Mouse (Mus musculus) cortical plate, adult 2 months (tissue): ENCODE results near the gene Nr2c2ap. TPM values are rescaled to one million over a fixed set of nuclear protein-coding genes. Genes with fewer than 3 reads are reported as not detected.

Experiments used
- H3K27ac ChIP-seq: fragments of 200-500 bp; 2 replicates; pipeline ENCODE4 v1.5.1; 2012; ENCODE audit warnings: low read length, control low read depth, inconsistent platforms; ENCODE audit not compliant: insufficient read depth
- H3K4me1 ChIP-seq: fragments of 200-500 bp; 2 replicates; pipeline ENCODE4 v1.6.1; 2011; ENCODE audit warnings: low read length; ENCODE audit not compliant: control insufficient read depth, insufficient read depth
- H3K4me3 ChIP-seq: fragments of 200-500 bp; 2 replicates; pipeline ENCODE4 v1.5.1; 2011; ENCODE audit warnings: mild to moderate bottlenecking, low read length, control low read depth; ENCODE audit not compliant: insufficient read depth
- CTCF ChIP-seq: fragments of 200-500 bp; IDR thresholded peaks from 2 replicates; pipeline ENCODE4 v1.5.1; 2011; ENCODE audit warnings: mild to moderate bottlenecking, control low read depth, low read length; ENCODE audit not compliant: insufficient read depth; ENCODE audit errors: extremely low read depth
- POLR2A ChIP-seq: fragments of 200-500 bp; IDR thresholded peaks from 2 replicates; pipeline ENCODE4 v1.6.1; 2011; ENCODE audit warnings: mild to moderate bottlenecking, low read length, control low read depth; ENCODE audit not compliant: insufficient read depth; ENCODE audit errors: extremely low read depth
- polyA plus RNA-seq: library from polyadenylated mRNA; depleted of rRNA; stranded (reverse); fragments of >200 nt; gene quantifications from 2 replicates; pipeline ENCODE4 v1.2.3, GENCODE M21; 2012

Nr2c2ap gene
- polyA plus RNA-seq, 1 experiment, result 25.2 TPM

GRCm38 (mm10) chr8:70099276-70099675 is 31.9 kb upstream of the Nr2c2ap start:
- TF ChIP-seq POLR2A (no peak), CTCF (no peak)
- Histone ChIP-seq H3K27ac (peak overlapping the region; percentile 86), H3K4me3 (no peak overlapping the region), H3K4me1 (peaks cover 4% of the 10 kb centered on the region)

- H3K27ac ChIP-seq, result peak overlapping the region; percentile 61
- H3K4me1 ChIP-seq, result peaks cover 4% of the 10 kb centered on the region
- no peak for TF ChIP-seq CTCF
- H3K4me3 ChIP-seq, result no peak overlapping the region
Measured at GRCm38 (mm10) chr8:70100241-70100640, 30.9 kb upstream of the Nr2c2ap start.

GRCm38 (mm10) chr8:70104506-70104905 is 26.6 kb upstream of the Nr2c2ap start:
- no peak overlapping the region for H3K27ac ChIP-seq
- TF ChIP-seq POLR2A (no peak), CTCF (peak; percentile 51)
- no peak overlapping the region for H3K4me3 ChIP-seq
- peaks cover 4% of the 10 kb centered on the region for H3K4me1 ChIP-seq

- Histone ChIP-seq H3K27ac (no peak overlapping the region), H3K4me3 (no peak overlapping the region), H3K4me1 (peaks cover 5% of the 10 kb centered on the region)
- TF ChIP-seq POLR2A (no peak), CTCF (no peak)
Measured at GRCm38 (mm10) chr8:70104922-70105321, 26.2 kb upstream of the Nr2c2ap start.

- Histone ChIP-seq H3K27ac (no peak overlapping the region), H3K4me3 (no peak overlapping the region), H3K4me1 (peaks cover 12% of the 10 kb centered on the region)
- TF ChIP-seq POLR2A, result no peak
- no peak for TF ChIP-seq CTCF
Measured at GRCm38 (mm10) chr8:70110451-70110850, 20.7 kb upstream of the Nr2c2ap start.

- Histone ChIP-seq H3K27ac (no peak overlapping the region), H3K4me1 (peaks cover 12% of the 10 kb centered on the region), H3K4me3 (no peak overlapping the region)
- TF ChIP-seq POLR2A (no peak), CTCF (no peak)
Measured at GRCm38 (mm10) chr8:70111192-70111795, 19.8 kb upstream of the Nr2c2ap start.

GRCm38 (mm10) chr8:70112401-70113016 is 18.6 kb upstream of the Nr2c2ap start:
- H3K4me3 ChIP-seq, result no peak overlapping the region
- H3K4me1 ChIP-seq, result peaks cover 21% of the 10 kb centered on the region
- H3K27ac ChIP-seq, result no peak overlapping the region; the same call in 1 of the 2 replicates
- TF ChIP-seq POLR2A (no peak), CTCF (no peak)

- no peak for TF ChIP-seq CTCF
- TF ChIP-seq POLR2A, result no peak
- H3K4me3 ChIP-seq, result no peak overlapping the region
- peaks cover 19% of the 10 kb centered on the region for H3K4me1 ChIP-seq
- H3K27ac ChIP-seq, result no peak overlapping the region
Measured at GRCm38 (mm10) chr8:70114488-70114887, 16.6 kb upstream of the Nr2c2ap start.

- Histone ChIP-seq H3K4me3 (no peak overlapping the region), H3K27ac (no peak overlapping the region), H3K4me1 (peaks cover 16% of the 10 kb centered on the region)
- TF ChIP-seq POLR2A (no peak), CTCF (no peak)
Measured at GRCm38 (mm10) chr8:70114892-70115291, 16.2 kb upstream of the Nr2c2ap start.

- Histone ChIP-seq H3K4me1 (peaks cover 15% of the 10 kb centered on the region), H3K27ac (no peak overlapping the region), H3K4me3 (peak overlapping the region; percentile 62; the same call in 1 of the 2 replicates)
- TF ChIP-seq CTCF, result no peak
Measured at GRCm38 (mm10) chr8:70117611-70118010, 13.5 kb upstream of the Nr2c2ap start.
